Mouse (Mus musculus) kidney, adult 2 months (tissue): ENCODE measurements around the gene Uckl1. TPM values are rescaled to one million over a fixed set of nuclear protein-coding genes. Genes with fewer than 3 reads are reported as not detected.

Experiments used
- DNase-seq: peaks from one replicate; pipeline ENCODE4 v3.0.0; 2021
- H3K27ac ChIP-seq: fragments of 200-500 bp; 2 replicates; pipeline ENCODE4 v1.5.1; 2012; ENCODE audit warnings: low read depth, low read length, control low read depth, inconsistent platforms; ENCODE audit not compliant: insufficient read depth
- H3K27me3 ChIP-seq: fragments of 200-500 bp; replicated peaks from 2 replicates; pipeline ENCODE4 v1.6.1; 2012; ENCODE audit warnings: mild to moderate bottlenecking, moderate library complexity, low read length, inconsistent platforms; ENCODE audit not compliant: control insufficient read depth, insufficient read depth
- H3K36me3 ChIP-seq: fragments of 200-500 bp; 2 replicates; pipeline ENCODE4 v1.6.1; 2012; ENCODE audit warnings: mild to moderate bottlenecking, moderate library complexity, low read length, inconsistent platforms; ENCODE audit not compliant: control insufficient read depth, insufficient read depth
- H3K4me1 ChIP-seq: fragments of 200-500 bp; 2 replicates; pipeline ENCODE4 v1.6.1; 2011; ENCODE audit warnings: low read length; ENCODE audit not compliant: control insufficient read depth, insufficient read depth
- H3K4me3 ChIP-seq: fragments of 200-500 bp; 2 replicates; pipeline ENCODE4 v1.5.1; 2011; ENCODE audit warnings: mild to moderate bottlenecking, low read depth, low read length, control low read depth; ENCODE audit not compliant: insufficient read depth
- CTCF ChIP-seq: fragments of 200-500 bp; conservative IDR thresholded peaks from 2 replicates; pipeline ENCODE4 v1.5.1; 2011; ENCODE audit warnings: low read depth, mild to moderate bottlenecking, control low read depth, low read length, moderate library complexity, mixed read lengths; ENCODE audit not compliant: insufficient read depth, insufficient read length
- POLR2A ChIP-seq: fragments of 200-500 bp; IDR thresholded peaks from one replicate; pipeline ENCODE4 v1.6.1; 2011; ENCODE audit warnings: low read depth, low read length, control low read depth
- WGBS: fragments of 180-500 bp; shearing (Covaris S2); methylation state at CpG from one replicate; pipeline ENCODE4 v1.1.7; 2018; 5-methylcytosine and 5-hydroxymethylcytosine counted together
- polyA plus RNA-seq: library from polyadenylated mRNA; depleted of rRNA; stranded (reverse); fragments of >200 nt; gene quantifications from 2 replicates; pipeline ENCODE4 v1.2.3, GENCODE M21; 2012

The Uckl1 gene
- polyA plus RNA-seq, 1 experiment, result 107 TPM

DNA sequence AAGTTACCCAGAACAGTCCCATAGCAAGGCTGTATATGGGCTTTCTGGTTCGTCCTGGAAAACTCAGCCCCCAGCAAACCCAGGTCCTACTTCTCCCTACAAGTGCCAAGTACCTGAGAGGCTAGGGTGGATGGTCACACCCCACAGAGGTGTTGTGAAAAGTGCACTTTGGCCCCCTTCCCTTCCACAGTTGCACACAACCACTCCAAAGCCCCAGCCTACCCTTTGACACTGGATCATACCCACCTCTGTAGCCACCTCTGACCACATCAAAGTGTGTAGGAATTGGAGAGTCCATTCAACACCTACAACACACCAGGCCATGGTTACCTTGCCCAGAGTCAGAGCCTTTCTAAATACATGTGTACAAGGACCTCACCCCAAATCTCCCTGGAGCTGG lies 1.8 kb downstream of the Uckl1 start:
- Histone ChIP-seq H3K4me1 (peaks cover 8% of the 10 kb centered on the region; the same call in 1 of the 2 replicates), H3K27ac (no peak overlapping the region), H3K27me3 (no peaks in the 10 kb centered on the region), H3K36me3 (no peaks in the 10 kb centered on the region), H3K4me3 (no peak overlapping the region)
- TF ChIP-seq POLR2A (no peak), CTCF (no peak)
- no peak for DNase-seq
- WGBS, result 82% methylated on average over 1 of the region's 1 CpGs

DNA sequence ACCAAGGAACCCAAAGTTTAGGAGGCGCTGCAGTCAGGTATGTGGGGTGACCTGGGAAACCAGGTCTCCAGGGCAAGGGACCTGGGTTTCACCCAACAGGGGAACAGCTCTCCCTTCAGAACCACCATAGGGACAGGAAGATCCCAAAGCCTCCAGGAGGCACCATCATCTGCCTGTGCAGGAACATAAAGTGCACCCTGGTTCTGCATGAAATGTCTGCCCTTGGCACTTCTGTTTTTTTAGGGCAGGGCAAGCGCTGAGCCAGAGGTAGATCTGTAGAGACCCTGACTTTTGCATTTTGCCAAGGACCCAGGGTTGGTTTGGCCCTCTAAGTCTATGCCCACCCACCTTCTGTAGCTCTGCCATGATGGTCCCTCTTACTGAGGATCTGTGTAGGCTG lies 2.3 kb downstream of the Uckl1 start:
- Histone ChIP-seq H3K4me3 (no peak overlapping the region), H3K27me3 (no peaks in the 10 kb centered on the region), H3K36me3 (no peaks in the 10 kb centered on the region), H3K27ac (no peak overlapping the region), H3K4me1 (peaks cover 8% of the 10 kb centered on the region; the same call in 1 of the 2 replicates)
- TF ChIP-seq CTCF (no peak), POLR2A (no peak)
- WGBS, result 87% methylated on average over 2 of the region's 2 CpGs
- DNase-seq, result no peak

DNA sequence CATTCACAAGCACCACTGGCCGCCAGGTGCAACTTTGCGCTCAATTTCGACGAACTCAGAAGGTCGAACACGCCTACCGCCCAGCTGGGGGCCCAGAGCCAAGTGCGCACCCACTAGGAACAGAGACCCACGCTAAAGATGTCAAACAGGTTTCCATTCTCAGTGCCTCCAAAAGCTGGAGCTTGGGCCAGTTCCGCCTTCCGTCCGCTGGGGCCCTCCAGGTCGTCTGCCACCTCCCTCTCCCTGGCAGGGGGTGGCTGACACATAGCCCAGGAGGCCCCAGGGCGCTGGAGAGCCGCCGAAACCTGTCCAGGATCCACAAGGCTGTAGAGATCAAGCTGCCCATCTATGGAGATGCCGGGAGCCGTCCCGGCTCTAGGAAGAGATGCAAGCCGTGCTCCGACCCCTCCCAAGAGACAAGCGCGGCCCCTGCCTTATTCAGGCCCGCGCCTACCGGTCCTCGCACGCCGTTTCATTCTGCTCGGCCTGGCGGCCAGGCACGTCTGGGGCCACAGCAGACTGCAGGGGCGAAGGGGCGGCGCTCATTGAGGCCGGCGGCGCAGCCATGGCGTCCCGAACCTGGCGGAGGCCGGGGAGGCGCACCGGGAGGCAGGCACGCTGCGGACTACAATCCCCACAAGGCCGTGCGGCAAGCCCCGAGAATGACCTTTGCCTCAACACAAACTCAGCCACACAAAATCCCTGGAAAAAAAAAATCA lies 3.1 kb downstream of the Uckl1 start:
- peaks cover 8% of the 10 kb centered on the region; the same call in 1 of the 2 replicates for H3K4me1 ChIP-seq
- peak overlapping the region; percentile 86 for H3K4me3 ChIP-seq
- TF ChIP-seq POLR2A, result peak; percentile 34
- TF ChIP-seq CTCF, result no peak
- DNase-seq, result peak; percentile 93
- H3K27me3 ChIP-seq, result no peaks in the 10 kb centered on the region
- H3K27ac ChIP-seq, result peak overlapping the region; percentile 90
- no peaks in the 10 kb centered on the region for H3K36me3 ChIP-seq
- whole genome bisulfite sequencing, result under 1% methylated on average over 49 of the region's 49 CpGs

DNA sequence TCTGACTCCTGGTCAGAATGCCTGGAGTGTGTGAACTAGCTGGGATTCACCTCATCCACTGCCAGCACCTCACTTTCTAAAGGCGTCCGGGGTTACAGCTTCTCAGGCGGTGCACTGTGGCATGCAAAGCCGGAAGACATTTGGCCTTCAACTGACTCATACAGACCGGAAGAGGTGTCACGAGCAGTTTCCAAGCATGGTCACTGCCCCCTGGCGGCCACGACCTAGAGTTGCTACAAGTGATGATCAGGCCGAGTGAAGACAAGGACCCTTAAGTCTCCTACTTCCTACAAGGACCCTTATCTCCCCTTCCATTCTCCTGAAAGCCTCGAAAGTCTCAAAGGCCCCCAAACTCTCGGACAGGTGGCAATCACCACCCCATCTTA lies 3.7 kb downstream of the Uckl1 start:
- WGBS, result under 1% methylated on average over 11 of the region's 11 CpGs
- DNase-seq, result peak; percentile 92

DNA sequence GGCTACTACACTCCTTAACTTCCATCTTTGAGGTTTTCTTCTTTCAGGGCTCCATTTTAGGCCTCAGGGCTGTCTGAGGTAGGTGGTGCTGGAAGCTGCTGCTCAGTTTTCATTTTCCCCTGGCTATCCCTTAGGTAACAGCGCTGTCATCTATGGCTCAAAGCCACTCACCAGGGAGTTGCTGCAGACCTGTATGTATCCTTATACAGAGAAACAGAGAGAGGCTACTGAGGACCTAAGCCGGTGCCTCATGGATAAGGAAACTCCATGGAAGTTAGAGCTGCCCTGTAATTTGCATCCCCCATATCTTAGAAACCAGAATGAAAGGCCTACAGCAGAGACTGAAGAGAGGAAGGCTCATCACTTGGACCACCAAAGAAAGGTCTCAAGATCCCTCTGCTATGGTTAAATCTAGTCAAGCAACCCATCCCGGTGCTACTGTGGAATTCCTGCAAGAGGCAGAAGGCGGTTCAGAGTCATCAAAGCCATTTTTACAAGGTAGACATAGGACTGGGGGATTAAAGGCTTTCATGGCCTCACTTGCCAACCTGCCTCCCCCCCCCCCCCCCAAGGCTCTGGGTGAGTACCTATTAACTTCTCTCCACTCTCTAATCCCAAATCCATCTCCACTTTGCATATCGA lies 4.4 kb downstream of the Uckl1 start:
- peak overlapping the region; percentile 37 for H3K27ac ChIP-seq
- TF ChIP-seq POLR2A, result no peak
- no peak for TF ChIP-seq CTCF
- peak overlapping the region; percentile 86 for H3K4me3 ChIP-seq
- peaks cover 8% of the 10 kb centered on the region; the same call in 1 of the 2 replicates for H3K4me1 ChIP-seq
- DNase-seq, result no peak
- WGBS, result 74% methylated on average over 5 of the region's 5 CpGs
- no peaks in the 10 kb centered on the region for H3K27me3 ChIP-seq
- H3K36me3 ChIP-seq, result no peaks in the 10 kb centered on the region

More for the DNA sequence above, 3.7 kb downstream of the Uckl1 start:
- Histone ChIP-seq H3K27ac (peak overlapping the region; percentile 90), H3K4me3 (peak overlapping the region; percentile 86), H3K27me3 (no peaks in the 10 kb centered on the region), H3K4me1 (peaks cover 8% of the 10 kb centered on the region; the same call in 1 of the 2 replicates), H3K36me3 (no peaks in the 10 kb centered on the region)
- TF ChIP-seq CTCF, result peak; percentile 90
- peak; percentile 3 for TF ChIP-seq POLR2A

DNA sequence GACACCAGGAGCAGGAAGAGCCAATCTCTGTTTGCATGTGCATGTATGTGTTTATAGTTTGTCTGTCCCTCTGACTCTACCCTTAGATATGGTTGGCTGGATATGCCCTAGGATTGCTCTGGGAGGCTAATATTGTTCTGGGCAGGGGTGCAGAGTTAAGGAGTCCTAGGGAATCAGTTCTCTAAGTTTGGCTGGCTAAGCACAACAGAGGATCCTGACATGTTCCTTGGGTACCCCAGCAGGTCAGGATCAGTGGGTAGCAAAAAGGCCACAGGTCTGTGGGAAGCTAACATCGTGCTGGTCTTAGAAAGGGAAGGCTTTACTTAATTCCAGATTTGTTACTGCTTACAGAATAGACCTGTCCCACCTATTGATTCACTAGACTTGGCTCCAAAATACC lies 5.0 kb downstream of the Uckl1 start:
- no peak overlapping the region for H3K27ac ChIP-seq

DNA sequence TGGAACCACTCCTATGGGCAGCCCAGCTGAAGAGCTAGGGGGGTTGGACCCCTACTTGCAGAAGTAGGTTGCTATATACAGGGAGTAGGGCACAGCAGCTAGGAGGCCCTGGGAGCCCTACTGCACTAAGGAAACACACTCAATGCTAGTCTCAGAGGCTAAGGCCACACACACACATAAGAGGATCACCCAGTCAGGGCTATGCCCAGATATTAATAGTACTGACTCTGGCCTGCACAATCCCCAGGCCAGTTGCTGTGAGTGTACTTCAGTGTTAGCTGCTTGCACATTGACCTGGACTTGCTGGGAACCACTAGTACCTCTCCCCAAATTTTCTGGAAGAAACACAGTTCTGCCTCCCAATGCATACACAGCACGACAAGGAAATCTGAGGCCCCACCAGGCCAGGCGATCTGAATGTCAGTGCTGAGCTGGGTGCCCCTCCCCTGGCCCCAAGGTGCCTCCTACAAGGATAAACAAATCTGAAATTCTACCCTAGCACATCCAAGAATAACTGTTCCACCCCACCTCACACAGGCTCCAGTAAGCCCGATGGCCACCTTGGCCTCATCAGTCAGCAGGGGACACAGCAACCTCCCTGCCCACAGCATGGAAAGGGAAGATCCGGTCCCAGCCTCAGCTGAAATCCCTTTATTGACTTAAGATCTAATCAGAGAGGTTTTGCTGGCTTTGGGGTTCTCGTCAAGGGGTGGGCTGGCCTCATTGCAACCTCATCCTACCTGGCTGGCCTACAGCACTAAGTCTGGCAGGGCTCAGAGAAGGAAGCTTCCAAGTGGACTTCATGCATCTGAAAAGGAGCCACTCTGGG lies 5.7 kb downstream of the Uckl1 start:
- no peak overlapping the region for H3K27ac ChIP-seq
- peaks cover 8% of the 10 kb centered on the region; the same call in 1 of the 2 replicates for H3K4me1 ChIP-seq
- no peaks in the 10 kb centered on the region for H3K27me3 ChIP-seq
- no peak overlapping the region for H3K4me3 ChIP-seq
- no peaks in the 10 kb centered on the region for H3K36me3 ChIP-seq
- no peak for TF ChIP-seq POLR2A
- WGBS, result 44% methylated on average over 5 of the region's 5 CpGs
- no peak for DNase-seq

More for the DNA sequence above, 5.0 kb downstream of the Uckl1 start:
- Histone ChIP-seq H3K27me3 (no peaks in the 10 kb centered on the region), H3K36me3 (no peaks in the 10 kb centered on the region), H3K4me1 (peaks cover 8% of the 10 kb centered on the region; the same call in 1 of the 2 replicates), H3K4me3 (no peak overlapping the region)
- TF ChIP-seq POLR2A, result no peak
- TF ChIP-seq CTCF, result no peak
- no peak for DNase-seq
- 85% methylated on average over 1 of the region's 1 CpGs for WGBS
